ENCODE assay signal across 29 mouse cellular contexts in the genomic region with DNA sequence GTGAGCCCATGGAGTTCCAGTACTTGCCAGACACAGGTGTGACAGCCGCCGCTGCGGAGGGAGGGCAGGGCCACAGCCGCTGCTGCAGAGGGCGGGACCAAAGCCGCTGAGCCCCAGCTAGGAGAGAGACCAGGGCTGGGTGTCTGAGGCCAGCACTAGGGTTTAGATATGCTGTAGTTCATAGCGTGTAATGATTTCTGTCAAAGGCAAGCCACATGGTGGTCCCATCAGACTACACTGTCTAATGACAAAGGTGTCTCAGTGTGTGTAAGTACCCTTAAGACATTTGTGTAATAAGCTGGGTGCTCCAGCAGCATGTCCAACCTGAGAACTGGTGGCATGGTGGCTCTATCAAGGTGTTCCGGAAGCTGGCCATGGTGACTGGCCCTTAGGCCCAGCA. TPM values are rescaled to one million over a fixed set of nuclear protein-coding genes. Genes with fewer than 3 reads are reported as not detected.
DNase-seq lines count a peak whose midpoint lies in the region; ATAC-seq and TF ChIP-seq lines count a peak whose summit lies in the region.
"Had no signal": no experiment of that assay in that cellular context is flagged by ENCODE, and none has a peak within 500 bp of the region (broad histone marks: within the 10 kb centered on the region; RNA-seq: fewer than 3 reads in every experiment).

No protein-coding gene starts in this region.

- H3K4me2 ChIP-seq in embryonic facial prominence, embryonic 13.5 days = no peak overlapping the region
- H3K4me2 ChIP-seq in liver, postnatal 0 days (ENCODE audit: low read depth, low read length) = no peak overlapping the region
- H3K4me2 ChIP-seq in liver, embryonic 12.5 days = no peak overlapping the region
- H3K4me2 ChIP-seq in stomach, postnatal 0 days (replicated peaks; ENCODE audit: low read depth) = no peak overlapping the region
- H3K4me2 ChIP-seq: embryonic facial prominence, embryonic 12.5 days; embryonic facial prominence, embryonic 15.5 days; forebrain, embryonic 12.5 days had no signal

- TF ChIP-seq EP300 in liver, postnatal 0 days (IDR thresholded peaks at IDR 0.05; ENCODE audit: low read depth) = no peak
- TF ChIP-seq EP300 in stomach, postnatal 0 days (optimal IDR thresholded peaks at IDR 0.05) = no peak

- H3K4me1 ChIP-seq in embryonic facial prominence, embryonic 13.5 days = peaks cover 16% of the 10 kb centered on the region
- H3K4me1 ChIP-seq in embryonic facial prominence, embryonic 10.5 days = peaks cover 26% of the 10 kb centered on the region
- H3K4me1 ChIP-seq in heart, embryonic 10.5 days = peaks cover 46% of the 10 kb centered on the region
- peaks cover 19% of the 10 kb centered on the region for H3K4me1 ChIP-seq in liver, postnatal 0 days (ENCODE audit: insufficient read depth)
- H3K4me1 ChIP-seq in liver, embryonic 12.5 days = peaks cover 41% of the 10 kb centered on the region
- H3K4me1 ChIP-seq in stomach, postnatal 0 days (replicated peaks; ENCODE audit: control insufficient read depth, insufficient read depth) = peaks cover 5% of the 10 kb centered on the region

- H3K36me3 ChIP-seq in embryonic facial prominence, embryonic 13.5 days = peaks cover 81% of the 10 kb centered on the region
- peaks cover 82% of the 10 kb centered on the region for H3K36me3 ChIP-seq in embryonic facial prominence, embryonic 10.5 days (replicated peaks)
- H3K36me3 ChIP-seq in heart, embryonic 10.5 days = peaks cover 80% of the 10 kb centered on the region
- H3K36me3 ChIP-seq in liver, postnatal 0 days (replicated peaks; ENCODE audit: insufficient read depth, low read length) = peaks cover 73% of the 10 kb centered on the region
- peaks cover 82% of the 10 kb centered on the region for H3K36me3 ChIP-seq in liver, embryonic 12.5 days
- peaks cover 50% of the 10 kb centered on the region for H3K36me3 ChIP-seq in stomach, postnatal 0 days (ENCODE audit: control insufficient read depth, insufficient read depth, low read length)

- H3K9ac ChIP-seq in embryonic facial prominence, embryonic 13.5 days = 0 out of 2 replicates have a peak overlapping the region, but pooled peaks have one; percentile 32
- H3K9ac ChIP-seq in liver, postnatal 0 days (replicated peaks) = no peak overlapping the region
- H3K9ac ChIP-seq in liver, embryonic 12.5 days = no peak overlapping the region
- no peak overlapping the region for H3K9ac ChIP-seq in stomach, postnatal 0 days (ENCODE audit: low read length)
- H3K9ac ChIP-seq: embryonic facial prominence, embryonic 12.5 days; embryonic facial prominence, embryonic 15.5 days; forebrain, embryonic 12.5 days had no signal

- H3K27me3 ChIP-seq in embryonic facial prominence, embryonic 13.5 days = no peaks in the 10 kb centered on the region
- H3K27me3 ChIP-seq in embryonic facial prominence, embryonic 10.5 days (replicated peaks; ENCODE audit: low read depth, poor library complexity, severe bottlenecking) = no peaks in the 10 kb centered on the region
- H3K27me3 ChIP-seq in heart, embryonic 10.5 days (ENCODE audit: insufficient read depth, poor library complexity, severe bottlenecking) = no peaks in the 10 kb centered on the region
- no peaks in the 10 kb centered on the region for H3K27me3 ChIP-seq in liver, postnatal 0 days (ENCODE audit: insufficient read depth, low read length)
- no peaks in the 10 kb centered on the region for H3K27me3 ChIP-seq in liver, embryonic 12.5 days (replicated peaks)
- no peaks in the 10 kb centered on the region for H3K27me3 ChIP-seq in stomach, postnatal 0 days (ENCODE audit: control insufficient read depth, insufficient read depth, low read length)
- H3K27me3 ChIP-seq: CH12.LX; embryonic facial prominence, embryonic 12.5 days; embryonic facial prominence, embryonic 15.5 days; forebrain, embryonic 12.5 days; Patski had no signal

- no peak for ATAC-seq in embryonic facial prominence, embryonic 13.5 days (ENCODE audit: insufficient number of reproducible peaks, insufficient read depth, low FRiP score, low TSS enrichment, low read depth)
- ATAC-seq in liver, postnatal 0 days = no peak
- ATAC-seq in liver, embryonic 12.5 days = no peak
- ATAC-seq in stomach, postnatal 0 days (ENCODE audit: low FRiP score, low TSS enrichment) = no peak
- ATAC-seq: CD4-positive, CD25-positive, alpha-beta regulatory T cell, adult 4 months; forebrain, embryonic 14.5 days; forebrain, embryonic 16.5 days; Patski had no signal

- H3K9me3 ChIP-seq in embryonic facial prominence, embryonic 13.5 days = no peaks in the 10 kb centered on the region
- no peaks in the 10 kb centered on the region for H3K9me3 ChIP-seq in embryonic facial prominence, embryonic 10.5 days
- H3K9me3 ChIP-seq in heart, embryonic 10.5 days = no peaks in the 10 kb centered on the region
- H3K9me3 ChIP-seq in liver, postnatal 0 days (ENCODE audit: low read length) = no peaks in the 10 kb centered on the region
- no peaks in the 10 kb centered on the region for H3K9me3 ChIP-seq in liver, embryonic 12.5 days (replicated peaks)
- H3K9me3 ChIP-seq in stomach, postnatal 0 days (ENCODE audit: control insufficient read depth, low read length) = no peaks in the 10 kb centered on the region
- H3K9me3 ChIP-seq: embryonic facial prominence, embryonic 12.5 days; embryonic facial prominence, embryonic 15.5 days; forebrain, embryonic 10.5 days; forebrain, embryonic 12.5 days had no signal

- no peak overlapping the region for H3K4me3 ChIP-seq in embryonic facial prominence, embryonic 13.5 days
- no peak overlapping the region for H3K4me3 ChIP-seq in embryonic facial prominence, embryonic 10.5 days
- H3K4me3 ChIP-seq in heart, embryonic 10.5 days = 0 out of 2 replicates have a peak overlapping the region, but pooled peaks have one; percentile 2
- H3K4me3 ChIP-seq in liver, postnatal 0 days (ENCODE audit: low read depth, low read length) = no peak overlapping the region
- H3K4me3 ChIP-seq in liver, embryonic 12.5 days = no peak overlapping the region
- H3K4me3 ChIP-seq in stomach, postnatal 0 days (ENCODE audit: low read depth, low read length) = no peak overlapping the region
- H3K4me3 ChIP-seq: embryonic facial prominence, embryonic 12.5 days; embryonic facial prominence, embryonic 15.5 days; erythroblast, embryonic 14.5 days; forebrain, embryonic 10.5 days; forebrain, embryonic 12.5 days had no signal

- intact Hi-C loops in heart, postnatal 36 days (cut with DNase I) = loop anchor here (2.0 kb wide), 1 partner anchor 19 kb away; no protein-coding TSS in a partner anchor

- no peak for DNase-seq in embryonic facial prominence, embryonic 10.5 days (ENCODE audit: low spot score)
- no peak for DNase-seq in heart, embryonic 10.5 days (ENCODE audit: low spot score)
- DNase-seq in heart, postnatal 36 days = no peak
- DNase-seq in liver, postnatal 0 days = peak; percentile 16
- peak; percentile 49 for DNase-seq in stomach, postnatal 0 days (ENCODE audit: low spot score)
- no peak for DNase-seq in gastrocnemius, postnatal 10 days
- DNase-seq: adrenal gland, adult 2 months; adrenal gland, postnatal 10 days; adrenal gland, postnatal 25 days; B cell, adult 2 months; cerebellum, adult 11 months; cerebellum, adult 18-20 months; cerebellum, adult 8-10 months; cerebellum, adult 9-11 months; cerebellum, postnatal 14 days; cerebellum, postnatal 36 days; embryo, embryonic 11 days had no signal

- no peak overlapping the region for H3K27ac ChIP-seq in embryonic facial prominence, embryonic 13.5 days
- H3K27ac ChIP-seq in embryonic facial prominence, embryonic 10.5 days (replicated peaks) = no peak overlapping the region
- H3K27ac ChIP-seq in heart, embryonic 10.5 days = 0 out of 2 replicates have a peak overlapping the region, but pooled peaks have one; percentile 59
- H3K27ac ChIP-seq in liver, postnatal 0 days (ENCODE audit: low read depth) = no peak overlapping the region
- H3K27ac ChIP-seq in liver, embryonic 12.5 days = no peak overlapping the region
- no peak overlapping the region for H3K27ac ChIP-seq in stomach, postnatal 0 days (replicated peaks)
- H3K27ac ChIP-seq: embryonic facial prominence, embryonic 12.5 days; embryonic facial prominence, embryonic 15.5 days; forebrain, embryonic 10.5 days; forebrain, embryonic 12.5 days had no signal

- TF ChIP-seq CTCF in liver, postnatal 0 days (IDR thresholded peaks at IDR 0.05; ENCODE audit: low read depth) = no peak
- TF ChIP-seq CTCF in stomach, postnatal 0 days (IDR thresholded peaks at IDR 0.05; ENCODE audit: low read depth) = no peak

- WGBS in embryonic facial prominence, embryonic 13.5 days = 91% methylated on average over 8 of the region's 8 CpGs
- WGBS in embryonic facial prominence, embryonic 10.5 days = 91% methylated on average over 8 of the region's 8 CpGs
- WGBS in heart, embryonic 10.5 days = 84% methylated on average over 8 of the region's 8 CpGs
- 88% methylated on average over 8 of the region's 8 CpGs for WGBS in liver, postnatal 0 days (ENCODE audit: insufficient replicate concordance)
- 81% methylated on average over 8 of the region's 8 CpGs for WGBS in liver, embryonic 12.5 days (ENCODE audit: insufficient replicate concordance)
- WGBS in stomach, postnatal 0 days = 88% methylated on average over 8 of the region's 8 CpGs

RNA-seq across cellular contexts. Expression of a gene that starts 4.4 kb away (rescaled TPM):
- polyA plus RNA-seq in embryonic facial prominence, embryonic 13.5 days (2015; fragmentation: Nextera tagmentation; extraction: Ambion mirVana) = 47.4 and 53.0 TPM in 2 replicates
- 34.3 and 36.8 TPM in 2 replicates for polyA plus RNA-seq in embryonic facial prominence, embryonic 10.5 days (2016; fragmentation: Nextera tagmentation; extraction: Ambion mirVana)
- polyA plus RNA-seq in heart, embryonic 10.5 days (2016; fragmentation: Nextera tagmentation; extraction: Ambion mirVana) = 36.8 and 38.1 TPM in 2 replicates
- 10 to 100 TPM; 25.6 to 31.2 TPM for total RNA-seq in heart, postnatal 36 days (2021)
- polyA plus RNA-seq in liver, postnatal 0 days (2015; fragmentation: Nextera tagmentation; extraction: Ambion mirVana) = 21.3 and 22.6 TPM in 2 replicates
- polyA plus RNA-seq in liver, embryonic 12.5 days (2016; fragmentation: Nextera tagmentation; extraction: Ambion mirVana) = 32.1 and 33.6 TPM in 2 replicates
- 28.7 and 35.2 TPM in 2 replicates for polyA plus RNA-seq in stomach, postnatal 0 days (2015; fragmentation: Nextera tagmentation; extraction: Ambion mirVana)
- total RNA-seq in gastrocnemius, postnatal 10 days (2021) = 10 to 100 TPM; 20.0 to 28.8 TPM

RNA-seq across cellular contexts. Expression of a gene that starts 21.9 kb away (rescaled TPM):
- polyA plus RNA-seq in embryonic facial prominence, embryonic 13.5 days (2015; fragmentation: Nextera tagmentation; extraction: Ambion mirVana) = 24.1 and 24.6 TPM in 2 replicates
- polyA plus RNA-seq in embryonic facial prominence, embryonic 10.5 days (2016; fragmentation: Nextera tagmentation; extraction: Ambion mirVana) = 28.7 and 31.2 TPM in 2 replicates
- 24.7 and 28.9 TPM in 2 replicates for polyA plus RNA-seq in heart, embryonic 10.5 days (2016; fragmentation: Nextera tagmentation; extraction: Ambion mirVana)
- total RNA-seq in heart, postnatal 36 days (2021) = 10 to 100 TPM; 19.5 to 29.0 TPM
- polyA plus RNA-seq in liver, postnatal 0 days (2015; fragmentation: Nextera tagmentation; extraction: Ambion mirVana) = 14.1 and 15.3 TPM in 2 replicates
- polyA plus RNA-seq in liver, embryonic 12.5 days (2016; fragmentation: Nextera tagmentation; extraction: Ambion mirVana) = 41.4 and 41.8 TPM in 2 replicates
- 8.0 and 11.5 TPM in 2 replicates for polyA plus RNA-seq in stomach, postnatal 0 days (2015; fragmentation: Nextera tagmentation; extraction: Ambion mirVana)
- total RNA-seq in gastrocnemius, postnatal 10 days (2021) = 10 to 100 TPM; 25.5 to 36.6 TPM

RNA-seq across cellular contexts. Expression of a gene that starts 31.6 kb away (rescaled TPM):
- 55.8 and 60.0 TPM in 2 replicates for polyA plus RNA-seq in embryonic facial prominence, embryonic 13.5 days (2015; fragmentation: Nextera tagmentation; extraction: Ambion mirVana)
- polyA plus RNA-seq in embryonic facial prominence, embryonic 10.5 days (2016; fragmentation: Nextera tagmentation; extraction: Ambion mirVana) = 59.7 and 60.7 TPM in 2 replicates
- polyA plus RNA-seq in heart, embryonic 10.5 days (2016; fragmentation: Nextera tagmentation; extraction: Ambion mirVana) = 33.2 and 35.4 TPM in 2 replicates
- total RNA-seq in heart, postnatal 36 days (2021) = 10 to 100 TPM; 30.3 to 37.0 TPM
- 15.1 and 15.8 TPM in 2 replicates for polyA plus RNA-seq in liver, postnatal 0 days (2015; fragmentation: Nextera tagmentation; extraction: Ambion mirVana)
- 24.9 and 26.8 TPM in 2 replicates for polyA plus RNA-seq in liver, embryonic 12.5 days (2016; fragmentation: Nextera tagmentation; extraction: Ambion mirVana)
- polyA plus RNA-seq in stomach, postnatal 0 days (2015; fragmentation: Nextera tagmentation; extraction: Ambion mirVana) = 31.8 and 37.9 TPM in 2 replicates
- total RNA-seq in gastrocnemius, postnatal 10 days (2021) = 10 to 100 TPM; 31.6 to 39.9 TPM

RNA-seq across cellular contexts. Expression of a gene that starts 40.0 kb away (rescaled TPM):
- polyA plus RNA-seq in embryonic facial prominence, embryonic 13.5 days (2015; fragmentation: Nextera tagmentation; extraction: Ambion mirVana) = 136 and 162 TPM in 2 replicates
- polyA plus RNA-seq in embryonic facial prominence, embryonic 10.5 days (2016; fragmentation: Nextera tagmentation; extraction: Ambion mirVana) = 174 and 177 TPM in 2 replicates
- 113 and 142 TPM in 2 replicates for polyA plus RNA-seq in heart, embryonic 10.5 days (2016; fragmentation: Nextera tagmentation; extraction: Ambion mirVana)
- total RNA-seq in heart, postnatal 36 days (2021) = 10 to 100 TPM; 42.7 to 53.2 TPM
- 78.4 and 79.1 TPM in 2 replicates for polyA plus RNA-seq in liver, postnatal 0 days (2015; fragmentation: Nextera tagmentation; extraction: Ambion mirVana)
- polyA plus RNA-seq in liver, embryonic 12.5 days (2016; fragmentation: Nextera tagmentation; extraction: Ambion mirVana) = 171 and 177 TPM in 2 replicates
- polyA plus RNA-seq in stomach, postnatal 0 days (2015; fragmentation: Nextera tagmentation; extraction: Ambion mirVana) = 57.3 and 64.7 TPM in 2 replicates
- total RNA-seq in gastrocnemius, postnatal 10 days (2021) = 10 to 100 TPM; 44.9 to 50.4 TPM

RNA-seq across cellular contexts. Expression of a gene that starts 46.9 kb away (rescaled TPM):
- polyA plus RNA-seq in embryonic facial prominence, embryonic 13.5 days (2015; fragmentation: Nextera tagmentation; extraction: Ambion mirVana) = 19.2 and 20.5 TPM in 2 replicates
- 32.1 and 34.0 TPM in 2 replicates for polyA plus RNA-seq in embryonic facial prominence, embryonic 10.5 days (2016; fragmentation: Nextera tagmentation; extraction: Ambion mirVana)
- 33.6 and 36.0 TPM in 2 replicates for polyA plus RNA-seq in heart, embryonic 10.5 days (2016; fragmentation: Nextera tagmentation; extraction: Ambion mirVana)
- total RNA-seq in heart, postnatal 36 days (2021) = 10 to 100 TPM; 26.0 to 29.5 TPM
- polyA plus RNA-seq in liver, postnatal 0 days (2015; fragmentation: Nextera tagmentation; extraction: Ambion mirVana) = 10.4 and 12.5 TPM in 2 replicates
- polyA plus RNA-seq in liver, embryonic 12.5 days (2016; fragmentation: Nextera tagmentation; extraction: Ambion mirVana) = 25.8 and 27.7 TPM in 2 replicates
- polyA plus RNA-seq in stomach, postnatal 0 days (2015; fragmentation: Nextera tagmentation; extraction: Ambion mirVana) = 14.0 and 16.5 TPM in 2 replicates
- 10 to 100 TPM; 19.3 to 25.0 TPM for total RNA-seq in gastrocnemius, postnatal 10 days (2021)

Comparison
In these comparisons a context has a peak if more than half of its experiments do, and no peak if none do; other contexts are left out.
1. DNase-seq: peak in liver, postnatal 0 days (single experiment) and stomach, postnatal 0 days (single experiment); none in embryonic facial prominence, embryonic 10.5 days (single experiment), heart, embryonic 10.5 days (single experiment), heart, postnatal 36 days (0 of 2) and gastrocnemius, postnatal 10 days (single experiment).